Mouse (Mus musculus) intestine, postnatal 0 days (tissue): ENCODE measurements at regions not wholly inside any gene's neighbourhood (a gene's known extent, or its start where the extent isn't known, plus 50 kb on each side); places are given as distances from the start of the nearest gene placed in this dataset.

Experiments
- ATAC-seq: fragments of 200-750 bp; cut with Nextera tagmentation; 2 replicates; pipeline ENCODE4 v1.8.0; 2017; ENCODE audit warnings: mild to moderate bottlenecking, moderate TSS enrichment, moderate library complexity
- H3K27ac ChIP-seq: fragments of 300-500 bp; sonication (generic); 2 replicates; pipeline ENCODE4 v1.5.1; 2014; ENCODE audit warnings: mild to moderate bottlenecking, low read depth, low read length, moderate library complexity
- H3K27me3 ChIP-seq: fragments of 300-500 bp; sonication (generic); replicated peaks from 2 replicates; pipeline ENCODE4 v1.6.1; 2014; ENCODE audit warnings: low read length, mixed read lengths; ENCODE audit not compliant: control insufficient read depth, insufficient read depth
- H3K36me3 ChIP-seq: fragments of 300-500 bp; sonication (generic); 2 replicates; pipeline ENCODE4 v1.6.1; 2014; ENCODE audit warnings: mild to moderate bottlenecking, moderate library complexity; ENCODE audit not compliant: control insufficient read depth, insufficient read depth
- H3K4me1 ChIP-seq: fragments of 300-500 bp; sonication (generic); replicated peaks from 2 replicates; pipeline ENCODE4 v1.6.1; 2014; ENCODE audit warnings: antibody characterized with exemption, low read length, mixed read lengths; ENCODE audit not compliant: control insufficient read depth, insufficient read depth
- H3K4me2 ChIP-seq: fragments of 300-500 bp; sonication (generic); replicated peaks from 2 replicates; pipeline ENCODE4 v1.6.1; 2014; ENCODE audit warnings: low read depth, mild to moderate bottlenecking, moderate library complexity
- H3K4me3 ChIP-seq: fragments of 300-500 bp; sonication (generic); 2 replicates; pipeline ENCODE4 v1.5.1; 2014; ENCODE audit warnings: low read depth, low read length
- H3K9ac ChIP-seq: fragments of 300-500 bp; sonication (generic); 2 replicates; pipeline ENCODE4 v1.6.1; 2014; ENCODE audit warnings: mild to moderate bottlenecking, low read depth, low read length
- H3K9me3 ChIP-seq: fragments of 300-500 bp; sonication (generic); 2 replicates; pipeline ENCODE4 v1.6.1; 2016; ENCODE audit warnings: mixed run types; ENCODE audit not compliant: control insufficient read depth
- CTCF ChIP-seq: sonication (generic); IDR thresholded peaks from 2 replicates; pipeline ENCODE4 v1.5.1; 2016; ENCODE audit warnings: low read depth, mild to moderate bottlenecking, control low read depth, antibody characterized with exemption, moderate library complexity
- WGBS: fragments of 180-500 bp; shearing (Covaris S2); extraction: QIAGEN DNeasy Blood & Tissue Kit; methylation state at CpG from one replicate; pipeline ENCODE4 v1.1.7; 2014; 5-methylcytosine and 5-hydroxymethylcytosine counted together

GRCm38 (mm10) chr1:16779791-16780190 lies 686.7 kb upstream of the 4930444P10Rik start:
- H3K4me3 ChIP-seq = no peak overlapping the region
- 81% methylated on average over 1 of the region's 1 CpGs for WGBS
- H3K9me3 ChIP-seq = no peaks in the 10 kb centered on the region
- H3K9ac ChIP-seq = no peak overlapping the region
- TF ChIP-seq CTCF = no peak
- no peaks in the 10 kb centered on the region for H3K4me1 ChIP-seq
- no peaks in the 10 kb centered on the region for H3K27me3 ChIP-seq
- ATAC-seq = no peak
- no peak overlapping the region for H3K4me2 ChIP-seq
- no peak overlapping the region for H3K27ac ChIP-seq
- H3K36me3 ChIP-seq = no peaks in the 10 kb centered on the region

- 97% methylated on average over 1 of the region's 1 CpGs for whole genome bisulfite sequencing
- Histone ChIP-seq H3K9me3 (no peaks in the 10 kb centered on the region), H3K9ac (no peak overlapping the region), H3K27ac (no peak overlapping the region), H3K36me3 (no peaks in the 10 kb centered on the region), H3K27me3 (no peaks in the 10 kb centered on the region), H3K4me2 (no peak overlapping the region), H3K4me1 (no peaks in the 10 kb centered on the region), H3K4me3 (no peak overlapping the region)
- no peak for TF ChIP-seq CTCF
- no peak for ATAC-seq
Observed at GRCm38 (mm10) chr1:16760951-16761350, 667.8 kb upstream of the 4930444P10Rik start.
